Mouse (Mus musculus) 416B (cell line): Measurements from ENCODE around the gene Brd1.

Experiments
- DNase-seq: peaks from one replicate; pipeline ENCODE4 v3.0.0; 2011; ENCODE audit warnings: low read depth

Brd1 gene

GRCm38 (mm10) chr15:88686725-88687124, 47.3 kb downstream of the Brd1 start:
- DNase-seq = no peak

DNA sequence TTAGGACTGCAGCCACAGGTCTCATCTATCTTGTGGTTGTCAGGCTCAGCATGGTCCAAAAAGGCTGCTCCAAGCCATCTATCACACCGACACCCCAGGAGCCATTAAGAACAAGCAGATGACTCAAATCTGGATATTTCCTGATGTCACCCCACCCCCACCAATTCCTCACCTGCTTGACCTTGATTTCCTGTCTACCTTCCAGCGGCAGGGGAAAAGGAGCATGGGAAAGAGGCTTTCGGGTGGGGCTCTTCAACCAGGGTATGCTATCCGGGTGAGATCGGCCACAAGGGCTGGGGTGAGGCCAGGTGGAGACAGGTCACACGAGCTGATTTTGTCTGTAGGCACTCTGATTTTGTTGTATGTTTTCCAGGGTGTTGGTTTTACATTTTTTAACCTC, 50.0 kb downstream of the Brd1 start:
- DNase-seq = no peak

- no peak for DNase-seq
These were observed 53.1 kb downstream of the Brd1 start for GRCm38 (mm10) chr15:88680931-88681330.

DNA sequence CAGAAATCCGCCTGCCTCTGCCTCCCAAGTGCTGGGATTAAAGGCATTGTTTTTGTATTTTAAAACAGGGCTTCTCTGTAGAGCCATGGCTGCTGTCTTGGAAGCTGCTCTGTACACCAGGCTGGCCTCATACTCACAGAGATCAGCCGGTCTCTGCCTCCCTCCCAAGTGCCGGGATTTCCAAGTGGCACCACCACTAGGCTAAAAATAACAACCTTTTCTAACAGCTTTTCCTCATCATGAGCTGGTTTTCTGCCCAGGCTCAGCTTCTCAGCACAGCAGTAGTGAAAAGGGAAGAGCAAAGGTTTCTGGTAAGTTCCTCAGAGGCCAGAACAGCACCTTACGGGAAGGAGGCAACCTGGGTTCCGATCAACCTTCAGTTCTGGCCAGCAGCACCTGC, 56.5 kb downstream of the Brd1 start:
- no peak for DNase-seq

DNA sequence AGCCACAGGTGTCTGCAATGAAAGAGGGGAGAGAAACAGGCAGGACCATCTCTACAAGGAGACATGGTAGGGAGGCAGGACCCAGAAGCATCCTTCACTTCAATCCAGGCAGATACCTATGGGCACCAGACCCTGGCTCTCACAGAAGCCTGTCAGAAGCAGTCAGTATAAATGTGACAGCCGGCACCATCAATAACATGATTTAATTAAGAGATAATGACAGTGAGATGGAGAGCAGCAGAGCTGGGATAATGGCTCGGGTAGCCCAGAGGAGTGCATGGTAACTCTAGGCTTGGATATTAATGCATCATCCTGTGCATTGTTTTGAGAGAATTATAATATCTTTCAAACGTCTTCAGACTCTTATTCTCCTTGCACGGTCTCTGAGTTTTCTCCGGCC, 58.0 kb downstream of the Brd1 start:
- DNase-seq = no peak

DNA sequence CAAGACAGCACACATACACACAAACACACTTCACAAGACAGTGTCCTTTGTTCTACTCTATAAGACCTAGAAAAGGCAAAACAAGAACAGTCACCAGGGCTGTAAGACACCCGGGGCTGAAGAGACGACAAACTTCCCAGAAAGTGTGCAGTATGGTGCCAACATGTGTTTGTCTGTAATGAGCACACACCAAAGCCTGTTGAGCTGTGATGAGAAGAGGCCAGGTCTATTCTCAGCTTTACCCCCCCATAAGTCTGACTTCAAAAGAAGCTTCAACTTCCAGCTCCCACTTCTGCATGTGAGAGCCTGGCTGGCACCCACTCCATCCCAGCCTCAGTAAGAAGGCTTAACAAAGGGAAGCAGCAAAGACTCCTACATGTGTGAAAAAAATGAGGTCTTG, 65.3 kb downstream of the Brd1 start:
- DNase-seq = no peak

- no peak for DNase-seq
These were observed 66.4 kb downstream of the Brd1 start for GRCm38 (mm10) chr15:88667653-88668052.

GRCm38 (mm10) chr15:88665846-88666245, 68.2 kb downstream of the Brd1 start:
- DNase-seq = no peak

DNA sequence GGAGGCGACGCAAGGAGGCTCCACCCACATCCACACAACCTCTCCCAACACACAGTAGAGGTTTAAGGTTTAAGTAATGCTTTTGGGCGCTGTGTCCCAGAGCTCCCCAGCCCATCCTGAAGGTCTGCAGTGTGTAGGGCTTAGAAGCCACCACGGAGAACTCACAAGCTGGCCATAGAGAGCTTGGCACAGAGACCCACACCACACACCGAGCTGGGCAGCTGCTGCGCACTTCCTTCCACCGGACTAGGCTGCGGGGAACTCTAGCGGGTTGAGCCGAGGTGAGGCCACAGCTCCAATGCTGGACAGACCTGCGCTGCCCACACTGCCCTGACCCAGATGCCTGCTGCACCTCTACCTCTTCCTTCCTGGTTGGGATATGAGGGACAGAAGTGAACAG, 71.0 kb downstream of the Brd1 start:
- DNase-seq = no peak

- peak; percentile 36 for DNase-seq
These were observed 71.8 kb downstream of the Brd1 start for GRCm38 (mm10) chr15:88662111-88662850.

DNA sequence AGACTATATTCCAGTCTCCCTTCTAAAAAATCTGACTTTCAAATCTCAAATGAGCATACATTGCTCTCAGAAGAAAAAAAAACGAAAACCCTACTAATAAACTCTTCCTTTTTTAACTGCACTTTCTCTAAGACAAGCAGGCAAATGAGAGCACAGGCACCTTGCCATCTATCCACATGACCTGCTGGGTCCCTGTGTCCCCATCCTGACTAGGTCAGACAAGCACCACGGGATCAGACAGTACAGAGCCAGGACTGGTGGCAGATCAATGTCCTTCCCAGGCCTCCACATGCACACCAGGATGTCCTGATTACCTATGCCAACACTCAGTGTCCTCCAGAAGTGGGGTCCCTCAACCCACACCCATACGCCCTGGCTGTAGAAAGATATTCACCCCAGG, 72.4 kb downstream of the Brd1 start:
- no peak for DNase-seq

GRCm38 (mm10) chr15:88652006-88652405, 82.0 kb downstream of the Brd1 start:
- DNase-seq = peak; percentile 11

GRCm38 (mm10) chr15:88651019-88651418, 83.0 kb downstream of the Brd1 start:
- peak; percentile 48 for DNase-seq
